Mouse (Mus musculus) ES-E14 (cell line): ENCODE measurements at regions not wholly inside any gene's neighbourhood (a gene's known extent, or its start where the extent isn't known, plus 50 kb on each side); places are given as distances from the start of the nearest gene placed in this dataset.

Source experiments
- CHD2 ChIP-seq: IDR thresholded peaks from 2 replicates; pipeline ENCODE4 v1.6.1; 2014; ENCODE audit warnings: mild to moderate bottlenecking, low read depth, low read length, inconsistent platforms
- HCFC1 ChIP-seq: IDR thresholded peaks from 2 replicates; pipeline ENCODE4 v1.6.1; 2012; ENCODE audit warnings: low read length, inconsistent platforms, borderline replicate concordance; ENCODE audit not compliant: insufficient read depth
- MAFK ChIP-seq: IDR thresholded peaks from 2 replicates; pipeline ENCODE4 v1.6.1; 2014; ENCODE audit warnings: mild to moderate bottlenecking, low read depth, low read length, inconsistent platforms; ENCODE audit not compliant: insufficient read depth
- ZC3H11A ChIP-seq: IDR thresholded peaks from 2 replicates; pipeline ENCODE4 v1.6.1; 2012; ENCODE audit warnings: low read depth, mild to moderate bottlenecking, inconsistent platforms, low read length, borderline replicate concordance
- ZNF384 ChIP-seq: IDR thresholded peaks from 2 replicates; pipeline ENCODE4 v1.6.1; 2012; ENCODE audit warnings: low read depth, low read length, inconsistent platforms

- TF ChIP-seq MAFK (no peak), ZC3H11A (no peak), HCFC1 (no peak), ZNF384 (no peak), CHD2 (no peak)
Observed at GRCm38 (mm10) chr12:32481051-32481450, 102.5 kb downstream of the Ccdc71l start.
